Mouse (Mus musculus): Measurements from ENCODE around the gene Gm10277.
"Not testable (repeated sequence)": the region's sequence is repeated elsewhere in the genome, so short reads cannot be mapped to it uniquely, and the experiment has no call there.

Gm10277 gene

DNA sequence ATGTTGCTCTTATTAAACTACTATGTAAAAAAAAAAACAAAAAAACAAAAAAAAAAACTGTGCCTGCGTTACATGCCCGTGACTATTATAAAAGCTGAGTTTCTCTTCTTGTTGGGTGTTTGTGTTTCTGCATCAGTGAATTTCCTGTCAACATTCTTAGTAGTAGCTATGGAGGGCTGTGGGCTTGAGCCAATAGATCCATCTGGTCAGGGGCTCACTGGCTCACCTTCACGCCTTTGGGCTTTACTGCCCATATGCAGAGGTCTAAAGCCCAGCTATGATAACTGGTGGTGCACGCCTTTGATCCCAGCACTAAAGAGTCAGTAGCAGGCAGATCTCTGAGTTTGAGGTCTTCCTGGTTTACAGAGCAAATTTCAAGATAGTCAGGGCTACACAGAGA lies 18.1 kb downstream of the Gm10277 start:
- no peak for DNase-seq

DNA sequence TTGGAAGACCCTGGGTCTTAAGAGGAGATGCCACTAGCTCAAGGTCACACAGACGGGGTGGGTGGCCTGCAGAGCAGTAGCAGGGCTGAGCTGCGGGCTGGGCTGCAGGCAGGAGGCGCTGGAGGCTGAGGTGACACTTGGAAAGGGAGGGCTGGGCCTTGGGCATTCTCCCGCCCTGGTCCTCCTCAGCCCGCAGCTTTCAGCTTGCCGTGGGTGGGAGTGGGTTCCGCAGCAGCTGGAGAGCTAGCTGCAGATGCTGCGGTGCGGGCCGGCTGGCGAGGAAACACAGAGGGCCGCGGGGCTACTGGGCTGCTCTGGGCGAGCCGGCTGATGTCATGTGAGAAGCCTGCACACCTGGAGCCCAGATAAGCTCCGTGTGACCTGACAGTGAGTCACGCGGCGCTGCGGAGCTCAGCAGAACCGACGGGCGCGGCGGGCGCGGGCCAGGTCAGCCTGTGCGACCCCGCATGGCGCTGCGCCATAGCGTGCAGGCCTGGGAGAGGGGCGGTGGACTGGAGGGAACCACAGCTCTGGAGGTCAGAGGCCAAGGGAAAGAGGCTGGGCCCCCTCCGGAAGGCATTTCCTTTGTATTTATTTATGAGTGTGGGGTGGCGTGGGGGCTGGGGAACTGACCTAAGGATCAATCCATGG lies 21.1 kb downstream of the Gm10277 start:
- peak; percentile 37 for DNase-seq

DNA sequence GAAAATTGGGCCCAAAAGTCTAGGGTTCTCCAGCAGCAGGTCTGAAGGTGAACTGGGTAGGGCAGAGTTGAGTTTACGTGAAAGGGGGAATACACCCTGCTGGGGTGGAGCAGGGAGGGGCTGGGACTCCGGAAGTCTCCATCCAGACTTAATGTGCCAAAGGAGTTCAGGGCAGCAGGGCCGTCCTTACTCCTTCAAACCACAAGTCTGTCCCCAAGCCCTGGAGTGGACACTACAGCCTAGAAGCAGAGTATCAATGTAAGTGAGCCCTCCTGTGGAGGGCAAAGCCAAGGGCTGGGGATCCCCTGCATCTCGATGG lies 22.1 kb downstream of the Gm10277 start:
- no peak for DNase-seq

DNA sequence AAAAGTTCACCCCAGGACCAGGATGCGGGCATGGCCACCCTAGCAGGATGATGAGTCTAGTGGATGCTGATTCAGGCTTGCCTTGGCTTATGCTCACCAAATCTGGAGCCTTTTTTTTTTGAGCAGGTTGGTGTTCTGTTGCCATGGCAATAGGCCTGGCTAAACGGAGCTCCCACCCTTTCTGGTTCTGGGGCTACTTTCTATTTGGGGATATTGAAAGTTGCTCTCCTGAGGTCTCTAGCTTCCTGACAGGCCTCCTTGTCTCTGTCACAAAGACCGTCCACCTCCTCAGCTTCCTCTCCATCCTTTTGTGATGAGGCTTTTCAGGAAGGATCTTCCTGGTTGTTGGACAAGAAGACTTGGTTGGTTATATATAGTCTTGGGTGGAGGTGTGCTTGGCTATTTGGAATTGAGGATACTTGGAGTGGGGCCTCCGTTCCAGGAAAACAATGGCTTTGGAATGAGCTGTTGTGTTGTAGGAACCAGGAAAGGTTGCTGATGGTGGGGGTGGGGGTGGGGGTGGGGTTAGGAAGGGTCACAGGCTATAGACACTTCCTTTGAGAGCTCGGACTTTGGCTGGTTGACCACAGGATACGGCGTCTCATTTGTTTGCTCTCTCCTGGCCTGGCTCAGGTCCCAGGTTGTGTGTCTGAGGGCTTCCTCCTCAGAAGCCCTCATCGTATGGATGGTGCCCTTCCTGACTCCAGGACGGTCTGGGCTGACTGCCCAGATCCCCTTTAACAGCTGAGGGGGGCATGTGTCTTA lies 22.7 kb downstream of the Gm10277 start:
- no peak for DNase-seq

DNA sequence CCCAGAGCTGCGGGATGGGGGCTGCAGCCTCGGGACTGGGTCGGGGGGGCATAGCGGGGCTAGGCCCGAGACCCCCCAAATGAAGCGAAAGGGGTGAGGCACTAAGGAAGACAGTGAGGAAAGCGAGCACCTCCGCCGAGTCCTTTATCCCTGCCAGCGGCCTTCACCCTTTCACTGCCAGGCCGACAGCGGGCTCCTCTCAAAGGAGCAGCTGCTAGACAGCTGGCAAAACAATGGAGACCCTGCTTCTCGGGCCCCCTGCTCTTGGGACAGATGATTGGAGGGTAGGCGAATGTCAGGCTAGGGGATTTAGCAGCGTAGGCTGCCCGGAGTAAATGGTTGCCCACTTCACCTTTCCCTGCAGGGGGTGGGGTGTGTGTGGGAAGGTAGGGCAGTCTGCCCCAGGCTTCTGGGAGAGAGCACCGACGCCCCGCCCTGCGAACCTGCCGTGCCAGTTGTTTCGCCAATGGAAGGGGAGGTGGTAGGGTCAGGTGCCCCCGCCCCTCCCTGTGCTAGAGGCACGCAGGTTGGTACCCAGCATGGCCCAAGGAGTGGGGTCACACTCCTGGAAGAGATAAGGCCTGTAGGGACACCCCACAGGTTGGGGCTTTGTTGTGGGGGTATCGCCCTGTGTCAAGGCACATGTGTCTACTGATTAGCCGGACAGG lies 23.7 kb downstream of the Gm10277 start:
- DNase-seq, result peak; percentile 53

DNA sequence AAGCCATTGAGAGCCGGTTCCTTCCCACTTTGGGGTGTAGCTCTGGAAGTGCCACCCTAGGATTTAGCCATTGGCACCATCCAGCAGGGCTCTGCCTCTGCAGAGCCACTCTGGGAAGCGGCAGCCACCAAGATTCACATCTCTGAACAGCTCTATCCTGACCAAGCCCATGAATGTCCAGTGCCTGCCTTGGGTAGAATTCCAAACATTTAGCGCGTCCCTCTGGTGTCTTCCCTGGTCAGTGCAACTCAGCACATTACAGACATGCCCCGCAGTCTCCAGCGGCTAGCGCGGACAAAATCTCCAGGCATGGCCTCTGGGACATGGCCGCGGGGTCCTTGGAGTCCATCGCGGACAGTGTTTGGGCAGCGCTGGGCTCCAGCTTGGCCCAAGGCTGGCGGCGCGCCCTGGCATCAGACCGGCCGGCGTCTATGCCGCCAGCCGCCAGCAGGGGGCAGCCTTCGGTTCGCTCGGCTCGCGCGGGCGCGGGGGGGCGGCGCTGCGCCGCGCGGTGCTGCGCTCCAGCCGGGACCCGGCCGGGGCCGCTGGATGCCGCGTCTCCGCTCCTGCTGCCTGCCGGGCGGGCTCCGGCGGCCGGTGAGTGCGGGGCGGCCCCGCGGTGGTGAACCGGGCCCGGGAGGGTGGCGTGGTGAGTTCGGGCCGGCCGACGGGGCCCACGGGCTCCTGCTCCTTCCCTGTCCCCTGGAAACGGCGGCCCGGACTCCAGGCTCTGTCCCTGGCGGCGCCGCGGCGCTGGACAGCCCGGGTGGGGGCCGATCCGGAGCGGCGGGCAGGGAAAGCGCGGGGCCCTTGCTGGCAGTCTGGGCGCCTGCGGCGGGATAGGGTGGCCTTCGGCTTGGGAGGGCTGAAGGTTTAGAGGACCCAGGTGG lies 24.5 kb downstream of the Gm10277 start, which contains the start of gene Myo18a:
Myo18a (plus strand) TSS at position 464 of the 890 bp plus-strand sequence.
- DNase-seq, result peak; percentile 86

DNA sequence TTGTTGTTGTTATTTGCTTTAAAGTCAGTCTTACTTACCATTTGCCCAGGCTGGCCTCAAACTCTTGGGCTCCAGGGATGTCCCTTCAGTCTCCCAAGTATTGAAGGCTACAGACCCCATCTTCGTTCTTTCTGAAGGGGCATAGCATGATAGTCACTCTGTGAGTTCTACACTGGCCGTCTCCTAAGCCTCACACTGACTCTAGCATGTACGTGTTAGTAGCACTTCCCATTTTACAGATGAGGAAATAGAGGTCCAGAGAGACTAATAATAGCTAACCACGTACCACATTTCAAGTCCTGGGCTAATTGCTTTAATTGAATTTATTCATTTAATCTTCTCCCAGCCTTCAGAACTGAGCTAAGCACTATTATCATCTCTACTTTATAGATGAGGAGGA lies 27.5 kb downstream of the Gm10277 start:
- no peak for DNase-seq

DNA sequence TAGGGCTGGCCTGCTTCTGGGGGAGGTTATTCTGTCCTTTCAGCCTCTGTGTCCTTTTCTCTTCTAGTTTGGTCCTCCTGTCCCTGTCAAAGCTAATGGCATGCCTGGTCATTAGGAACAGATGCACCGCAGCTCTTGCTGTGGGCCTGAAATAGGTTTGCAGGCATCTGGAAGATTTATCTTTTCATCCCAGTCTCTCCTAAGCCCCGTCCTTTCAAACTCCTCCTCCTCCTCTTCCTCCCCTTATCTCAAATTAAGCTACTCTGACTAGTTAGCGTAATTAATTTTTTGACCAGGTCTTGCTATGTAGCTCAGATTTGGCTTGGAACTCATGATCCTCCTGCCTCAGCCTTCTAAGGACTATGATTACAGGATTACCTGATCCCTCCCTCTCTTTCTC lies 34.1 kb downstream of the Gm10277 start:
- no peak for DNase-seq

DNA sequence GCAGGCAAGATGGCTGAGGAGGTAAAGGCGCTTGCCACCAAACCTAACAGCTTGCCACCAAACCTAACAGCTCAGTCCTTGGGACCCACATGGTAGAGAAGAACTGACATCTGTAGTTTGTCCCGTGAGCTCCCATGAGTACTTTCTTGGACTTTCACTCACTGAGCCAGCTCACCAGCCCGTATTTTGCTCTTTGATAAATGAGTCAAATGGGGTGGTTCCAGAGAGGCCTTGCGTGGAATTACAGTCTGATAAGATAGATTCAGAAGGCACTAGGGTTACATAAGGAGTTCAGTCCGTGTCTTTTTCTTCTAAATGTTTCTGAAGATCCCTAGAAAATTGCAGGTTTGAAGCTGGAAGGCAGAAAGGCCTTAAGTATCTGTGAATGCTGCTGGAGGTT lies 35.0 kb downstream of the Gm10277 start:
- DNase-seq, result no peak

DNA sequence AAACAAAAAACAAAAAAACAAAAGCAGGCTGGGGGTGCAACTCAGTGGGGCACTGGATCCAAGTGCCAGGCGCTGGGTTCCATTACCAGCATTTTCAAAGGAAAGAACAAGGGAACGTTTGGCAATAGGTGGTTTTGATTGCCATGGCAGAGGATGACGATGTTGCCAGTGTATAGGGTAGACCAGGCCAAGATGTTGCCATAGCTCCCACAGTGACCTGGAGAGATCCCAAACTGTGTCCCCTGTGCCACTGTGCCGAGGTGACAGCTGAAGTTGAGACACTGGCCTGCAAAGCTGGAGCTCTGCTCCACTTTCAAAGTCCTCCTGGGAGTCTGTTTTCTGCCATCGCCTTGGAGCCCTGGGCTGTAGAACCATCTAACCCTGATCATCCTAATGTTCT lies 38.6 kb downstream of the Gm10277 start:
- no peak for DNase-seq

DNA sequence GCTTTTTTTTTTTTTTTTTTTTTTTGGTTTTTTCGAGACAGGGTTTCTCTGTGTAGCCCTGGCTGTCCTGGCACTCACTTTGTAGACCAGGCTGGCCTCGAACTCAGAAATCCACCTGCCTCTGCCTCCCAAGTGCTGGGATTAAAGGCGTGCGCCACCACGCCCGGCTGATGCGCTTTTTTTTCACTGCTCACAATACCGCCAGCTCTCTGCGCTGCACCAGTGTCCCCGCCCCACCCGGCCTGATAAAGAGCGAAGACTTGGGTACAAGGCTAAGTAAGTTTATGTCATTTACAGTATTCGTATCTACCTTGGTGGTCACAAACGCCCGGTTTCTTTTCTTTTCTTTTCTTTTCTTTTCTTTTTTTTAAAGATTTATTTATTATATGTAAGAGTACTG lies 40.4 kb downstream of the Gm10277 start:
- not testable (repeated sequence) for DNase-seq

DNA sequence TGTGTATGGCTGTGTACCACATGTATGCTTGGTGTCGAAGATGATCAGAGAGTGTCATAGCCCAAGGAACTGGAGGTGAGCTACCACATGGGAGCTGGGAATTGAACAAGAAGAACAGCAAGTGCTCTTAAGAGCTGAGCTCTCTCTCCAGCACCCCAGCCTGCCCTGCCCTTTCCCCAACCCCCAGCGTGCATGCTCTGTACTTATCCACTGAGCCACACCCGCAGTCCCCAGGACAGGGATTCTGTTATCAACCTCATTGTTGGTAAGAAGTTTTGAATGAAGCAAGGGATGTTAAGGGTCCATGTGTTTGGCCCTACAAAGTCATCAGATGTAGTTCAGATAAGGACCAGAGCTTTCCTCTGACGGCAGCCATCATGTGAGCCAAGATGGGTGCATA lies 40.9 kb downstream of the Gm10277 start:
- no peak for DNase-seq

DNA sequence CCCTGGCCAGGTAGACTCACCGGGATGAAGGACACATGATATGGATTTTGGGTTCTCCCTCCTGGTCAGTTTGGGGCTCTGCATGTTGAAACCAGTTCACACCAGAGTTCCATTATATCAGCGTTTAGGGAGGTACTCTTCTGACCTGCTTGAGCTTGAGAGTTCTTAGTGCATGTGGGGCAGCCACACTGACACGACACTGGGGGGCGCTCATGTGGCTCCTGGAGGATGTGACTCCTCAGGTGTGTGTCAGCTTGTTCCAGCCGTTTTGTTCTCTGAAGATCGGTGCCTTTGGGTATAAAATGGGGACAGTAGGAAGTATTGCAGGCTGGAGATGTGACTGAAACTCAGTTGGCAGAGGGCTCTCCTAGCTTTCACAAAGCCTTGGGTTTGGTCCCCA lies 43.6 kb downstream of the Gm10277 start:
- DNase-seq, result peak; percentile 48

DNA sequence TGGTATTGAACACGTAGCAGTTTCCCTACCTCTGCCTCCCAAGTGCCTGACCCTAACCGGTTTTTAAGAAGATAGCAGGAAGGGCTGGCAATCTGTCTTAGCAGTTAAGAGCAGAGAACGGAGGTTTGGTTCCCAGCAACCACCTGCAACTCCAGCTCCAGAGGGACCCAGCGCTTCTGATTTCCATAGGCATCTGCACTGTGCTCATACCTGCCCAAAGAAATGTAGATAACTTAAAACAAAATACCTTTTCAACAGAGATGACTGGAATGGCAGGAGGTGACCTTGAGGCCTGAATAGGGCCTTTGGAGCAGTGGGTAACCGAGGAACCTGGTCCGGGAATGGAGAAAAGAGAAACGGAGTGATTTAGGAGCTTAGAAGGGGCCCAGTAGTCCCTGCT lies 49.0 kb downstream of the Gm10277 start:
- no peak for DNase-seq

DNA sequence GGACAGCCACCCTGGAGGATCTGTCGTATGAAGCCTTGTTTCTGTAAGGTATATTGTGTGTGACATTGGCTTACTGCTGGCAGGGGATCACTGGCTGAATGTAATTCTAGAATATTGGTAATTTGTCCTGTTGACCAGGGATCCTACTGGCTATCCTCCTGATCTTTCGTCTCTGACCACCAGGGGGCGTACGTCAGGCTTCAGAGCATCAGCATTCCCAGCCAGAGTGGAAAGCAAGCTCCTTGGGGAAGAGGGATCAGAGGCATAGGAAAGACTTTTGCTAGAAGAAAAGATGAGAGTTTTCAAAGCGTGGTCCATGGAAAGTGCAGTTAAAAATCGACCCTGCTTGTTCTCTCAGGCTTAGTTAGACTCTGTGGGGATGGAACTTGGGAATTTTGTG lies 50.3 kb downstream of the Gm10277 start:
- DNase-seq, result peak; percentile 89

Data from cerebellum, adult 8-10 months (tissue).